Mouse (Mus musculus): ENCODE measurements around the gene Apol9a. TPM values are rescaled to one million over a fixed set of nuclear protein-coding genes. Genes with fewer than 3 reads are reported as not detected.

Gene Apol9a
- polyA plus RNA-seq (2012; rRNA removed), result 0.08 and 0.26 TPM in 2 replicates

GRCm38 (mm10) chr15:77411035-77411434 is at the start of gene Apol9a:
TSS of gene Apol9a (minus strand) at chr15:77411135.

GRCm38 (mm10) chr15:77447392-77447791 is 36.5 kb upstream of the Apol9a start, which contains the start of gene Apol7b:
TSS of gene Apol7b (minus strand) at chr15:77447492.

GRCm38 (mm10) chr15:77399027-77399426 is 11.9 kb downstream of the Apol9a start, which contains the start of gene Apol7a:
TSS of gene Apol7a (minus strand) at chr15:77399110.

Other genes with a start within 250 kb of the Apol9a start
- gene Rbfox2, start 104.1 kb downstream of the Apol9a start, polyA plus RNA-seq (2012; rRNA removed), result 20.4 and 23.4 TPM in 2 replicates
- gene Apol7a, start 12.0 kb downstream of the Apol9a start, polyA plus RNA-seq (2012; rRNA removed), result 13.9 and 21.6 TPM in 2 replicates
- gene Apol7b, start 36.4 kb upstream of the Apol9a start, polyA plus RNA-seq (2012; rRNA removed), result not detected in 2 replicates
- gene Apol10a, start 65.9 kb upstream of the Apol9a start, polyA plus RNA-seq (2012; rRNA removed), result 0.01 TPM in 1 of 2 replicates, not detected in the other
- 0.02 and 0.04 TPM in 2 replicates for gene Apol11a, start 97.1 kb upstream of the Apol9a start, polyA plus RNA-seq (2012; rRNA removed)
- 0.01 TPM in 1 of 2 replicates, not detected in the other for gene Apol7c, start 122.2 kb upstream of the Apol9a start, polyA plus RNA-seq (2012; rRNA removed)
- gene 1700025B11Rik, start 150.8 kb upstream of the Apol9a start, polyA plus RNA-seq (2012; rRNA removed), result not detected in 2 replicates
- gene Apol10b, start 185.0 kb upstream of the Apol9a start, polyA plus RNA-seq (2012; rRNA removed), result 0.02 and 0.04 TPM in 2 replicates
- gene Gm36245, start 188.1 kb upstream of the Apol9a start, polyA plus RNA-seq (2012; rRNA removed), result not detected in 2 replicates
- gene Apol11b, start 232.2 kb upstream of the Apol9a start, polyA plus RNA-seq (2012; rRNA removed), result 0.67 and 1.5 TPM in 2 replicates

Data from liver, embryonic 18 days (tissue).